Mouse (Mus musculus) kidney, embryonic 16.5 days (tissue): ENCODE data around the gene Cdh26. TPM values are rescaled to one million over a fixed set of nuclear protein-coding genes. Genes with fewer than 3 reads are reported as not detected.

ENCODE experiments used
- ATAC-seq: fragments of 200-750 bp; cut with Nextera tagmentation; 2 replicates; pipeline ENCODE4 v1.8.0; 2017; ENCODE audit warnings: moderate TSS enrichment; ENCODE audit not compliant: low FRiP score, low TSS enrichment
- H3K27ac ChIP-seq: fragments of 300-500 bp; sonication (generic); 2 replicates; pipeline ENCODE4 v1.5.1; 2014; ENCODE audit warnings: low read length
- H3K27me3 ChIP-seq: fragments of 300-500 bp; sonication (generic); 2 replicates; pipeline ENCODE4 v1.6.1; 2014; ENCODE audit warnings: low read length, control low read depth, mixed read lengths; ENCODE audit not compliant: insufficient read depth
- H3K36me3 ChIP-seq: fragments of 300-500 bp; sonication (generic); 2 replicates; pipeline ENCODE4 v1.6.1; 2014; ENCODE audit warnings: low read length, control low read depth, mixed read lengths; ENCODE audit not compliant: insufficient read depth
- H3K4me1 ChIP-seq: fragments of 300-500 bp; sonication (generic); 2 replicates; pipeline ENCODE4 v1.6.1; 2014; ENCODE audit warnings: low read length, control low read depth, mixed read lengths; ENCODE audit not compliant: insufficient read depth
- H3K4me2 ChIP-seq: fragments of 300-500 bp; sonication (generic); replicated peaks from 2 replicates; pipeline ENCODE4 v1.6.1; 2014; ENCODE audit warnings: low read depth, low read length
- H3K4me3 ChIP-seq: fragments of 300-500 bp; sonication (generic); 2 replicates; pipeline ENCODE4 v1.5.1; 2014; ENCODE audit warnings: mild to moderate bottlenecking, low read length
- H3K9ac ChIP-seq: fragments of 300-500 bp; sonication (generic); replicated peaks from 2 replicates; pipeline ENCODE4 v1.6.1; 2014; ENCODE audit warnings: low read length
- H3K9me3 ChIP-seq: fragments of 300-500 bp; sonication (generic); 2 replicates; pipeline ENCODE4 v1.6.1; 2016; ENCODE audit warnings: low read length, control low read depth
- WGBS: fragments of 180-500 bp; shearing (Covaris S2); extraction: QIAGEN DNeasy Blood & Tissue Kit; methylation state at CpG from one replicate; pipeline ENCODE4 v1.1.7; 2014; 5-methylcytosine and 5-hydroxymethylcytosine counted together
- polyA plus RNA-seq: library from polyadenylated mRNA; unstranded; fragments of >200 nt; fragmentation: Nextera tagmentation; extraction: Ambion mirVana; gene quantifications from 2 replicates; pipeline ENCODE4 v1.2.1, GENCODE M21; 2015

Gene Cdh26
- polyA plus RNA-seq, 1 experiment from 2014 or later, result 0.52 TPM

GRCm38 (mm10) chr2:178460353-178460752, 30.0 kb downstream of the Cdh26 start:
- no peaks in the 10 kb centered on the region for H3K27me3 ChIP-seq
- no peak overlapping the region for H3K4me2 ChIP-seq
- WGBS, result 56% methylated on average over 5 of the region's 5 CpGs
- ATAC-seq, result peak; percentile 62; the same call in 1 of the 2 replicates
- H3K4me3 ChIP-seq, result no peak overlapping the region
- H3K36me3 ChIP-seq, result no peaks in the 10 kb centered on the region
- H3K9ac ChIP-seq, result no peak overlapping the region
- H3K4me1 ChIP-seq, result peaks cover 10% of the 10 kb centered on the region
- no peak overlapping the region for H3K27ac ChIP-seq
- H3K9me3 ChIP-seq, result no peaks in the 10 kb centered on the region

DNA sequence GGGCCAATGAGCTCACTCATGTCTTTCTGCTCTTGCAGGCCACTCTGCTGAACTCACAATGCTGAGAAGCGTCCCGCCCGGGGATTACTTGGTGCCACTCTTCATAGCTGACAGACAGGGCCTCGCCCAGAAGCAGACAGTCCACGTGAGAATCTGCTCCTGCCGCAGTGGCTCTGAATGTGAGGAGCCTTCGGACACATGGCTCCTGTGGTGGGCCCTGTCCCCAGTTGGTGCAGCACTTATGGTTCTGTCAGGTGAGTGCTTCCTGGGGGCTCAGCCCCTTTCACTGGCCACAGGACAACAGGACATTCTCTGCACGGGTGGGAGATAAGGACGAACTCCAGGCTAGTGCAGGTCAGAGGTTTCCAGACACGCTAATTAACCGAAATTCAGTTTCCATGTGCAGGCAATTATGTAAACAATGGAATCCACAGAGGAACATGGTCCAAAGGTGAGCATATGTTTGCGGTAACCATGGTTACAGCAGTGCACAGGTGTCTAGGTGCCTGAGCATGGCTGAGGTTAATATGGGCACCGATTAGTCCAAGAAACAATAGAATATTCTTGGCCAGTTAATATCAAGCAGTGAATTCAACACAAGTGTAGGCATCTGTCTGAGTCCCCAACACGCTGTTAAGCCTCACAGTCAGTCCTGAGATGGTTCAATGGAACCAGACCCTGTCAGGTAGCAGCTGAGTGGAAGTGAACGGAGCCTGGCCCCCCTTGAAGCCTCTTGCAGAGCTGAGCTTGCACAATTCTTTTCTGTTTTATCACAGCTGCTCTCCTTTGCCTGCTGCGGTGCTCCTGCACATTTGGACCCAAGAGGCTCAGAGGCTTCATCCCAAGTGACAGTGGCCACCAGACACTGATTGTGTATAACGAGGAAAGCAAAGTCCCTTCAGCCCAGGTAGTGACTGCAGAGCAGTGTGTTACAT, 41.5 kb downstream of the Cdh26 start:
- Histone ChIP-seq H3K9ac (no peak overlapping the region), H3K4me3 (no peak overlapping the region), H3K36me3 (no peaks in the 10 kb centered on the region), H3K27me3 (no peaks in the 10 kb centered on the region), H3K27ac (no peak overlapping the region), H3K4me2 (no peak overlapping the region), H3K4me1 (no peaks in the 10 kb centered on the region), H3K9me3 (no peaks in the 10 kb centered on the region)
- no peak for ATAC-seq
- WGBS, result 79% methylated on average over 17 of the region's 17 CpGs

DNA sequence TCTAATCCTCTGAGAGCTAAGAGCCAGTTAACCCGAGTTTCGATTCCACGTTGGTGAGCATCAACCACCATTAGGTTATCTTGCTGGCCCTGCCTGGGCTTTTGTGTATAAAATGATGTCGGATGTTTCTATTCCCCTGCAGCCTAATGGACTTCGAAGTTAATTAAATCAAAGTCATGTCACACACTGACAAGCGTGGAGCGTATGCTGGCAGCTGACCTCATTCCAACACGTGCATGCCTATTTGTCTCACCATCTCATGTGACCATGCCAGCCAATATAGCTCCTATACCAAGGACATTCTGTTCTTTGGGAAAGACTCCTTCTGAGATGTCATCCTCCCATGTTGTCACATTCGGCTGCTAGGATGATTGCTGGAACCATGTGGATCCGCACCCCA, 43.6 kb downstream of the Cdh26 start:
- no peak for ATAC-seq
- Histone ChIP-seq H3K4me2 (no peak overlapping the region), H3K9me3 (no peaks in the 10 kb centered on the region), H3K27ac (no peak overlapping the region), H3K4me3 (no peak overlapping the region), H3K4me1 (no peaks in the 10 kb centered on the region), H3K27me3 (no peaks in the 10 kb centered on the region), H3K9ac (no peak overlapping the region), H3K36me3 (no peaks in the 10 kb centered on the region)
- WGBS, result 81% methylated on average over 10 of the region's 10 CpGs

DNA sequence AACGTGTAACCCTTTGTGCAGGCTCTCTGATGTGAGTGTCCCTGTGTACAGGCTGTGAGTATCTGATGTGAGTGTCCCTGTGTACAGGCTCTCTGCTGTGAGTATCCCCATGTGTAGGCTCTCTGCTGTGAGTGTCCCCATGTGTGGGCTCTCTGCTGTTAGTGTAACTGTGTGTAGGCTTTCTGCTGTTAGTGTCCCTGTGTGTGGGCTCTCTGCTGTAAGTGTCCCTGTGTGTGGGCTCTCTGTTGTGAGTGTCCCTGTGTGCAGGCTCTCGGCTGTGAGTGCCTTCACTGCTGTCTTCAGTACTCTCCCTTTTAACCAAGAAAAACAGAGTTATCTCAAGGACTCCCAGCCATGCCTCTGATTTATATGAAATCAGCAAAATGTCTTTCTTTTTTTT, 46.9 kb downstream of the Cdh26 start:
- Histone ChIP-seq H3K9me3 (no peaks in the 10 kb centered on the region), H3K4me2 (no peak overlapping the region), H3K36me3 (no peaks in the 10 kb centered on the region), H3K27me3 (no peaks in the 10 kb centered on the region), H3K4me1 (no peaks in the 10 kb centered on the region), H3K4me3 (no peak overlapping the region), H3K9ac (no peak overlapping the region), H3K27ac (no peak overlapping the region)
- no peak for ATAC-seq
- WGBS, result 46% methylated on average over 2 of the region's 2 CpGs

DNA sequence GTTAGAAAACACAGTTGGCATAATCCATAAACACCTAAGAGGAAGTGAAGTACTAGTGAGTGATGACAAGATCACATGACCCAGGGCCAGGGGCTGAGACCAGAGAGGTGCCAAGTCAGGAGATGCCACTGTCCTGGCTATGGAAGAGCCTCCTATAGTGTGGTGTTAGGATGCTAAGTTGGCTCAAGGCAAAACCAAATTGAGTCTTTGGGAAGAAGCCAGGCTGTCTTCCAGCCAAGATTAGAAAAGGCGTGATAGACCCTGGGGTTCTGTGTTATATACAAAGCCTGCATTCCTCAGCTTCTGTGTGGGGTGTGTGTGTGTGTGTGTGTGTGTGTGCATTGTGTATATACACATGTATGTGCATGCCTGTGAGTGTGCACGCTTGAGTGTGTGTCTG, 48.7 kb downstream of the Cdh26 start:
- H3K36me3 ChIP-seq, result no peaks in the 10 kb centered on the region
- no peak overlapping the region for H3K4me3 ChIP-seq
- no peak overlapping the region for H3K4me2 ChIP-seq
- H3K4me1 ChIP-seq, result no peaks in the 10 kb centered on the region
- WGBS, result 84% methylated on average over 2 of the region's 2 CpGs
- no peak for ATAC-seq
- no peaks in the 10 kb centered on the region for H3K27me3 ChIP-seq
- no peak overlapping the region for H3K27ac ChIP-seq
- no peak overlapping the region for H3K9ac ChIP-seq
- no peaks in the 10 kb centered on the region for H3K9me3 ChIP-seq

DNA sequence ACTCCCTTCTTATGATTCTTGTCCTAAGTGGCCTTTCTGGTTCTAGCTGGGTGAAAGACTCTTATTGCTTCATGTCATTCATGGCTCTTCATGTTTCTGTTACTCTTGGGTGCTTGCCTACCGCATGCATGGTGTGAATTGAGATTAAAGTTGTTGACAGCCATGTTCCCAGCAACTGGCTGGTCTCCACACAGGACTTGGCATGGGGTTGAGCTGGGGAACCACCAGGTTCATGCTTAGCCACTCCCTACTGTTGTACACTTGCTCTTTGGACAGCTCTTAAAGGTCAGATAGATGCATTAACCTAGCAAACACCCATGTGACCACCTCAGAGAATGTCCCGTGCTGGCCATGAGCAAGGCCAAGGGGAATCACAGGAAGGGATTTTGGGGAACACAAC, 50.6 kb downstream of the Cdh26 start:
- no peaks in the 10 kb centered on the region for H3K27me3 ChIP-seq
- no peak overlapping the region for H3K4me3 ChIP-seq
- no peaks in the 10 kb centered on the region for H3K4me1 ChIP-seq
- H3K27ac ChIP-seq, result no peak overlapping the region
- H3K9me3 ChIP-seq, result no peaks in the 10 kb centered on the region
- no peak for ATAC-seq
- H3K4me2 ChIP-seq, result no peak overlapping the region
- no peaks in the 10 kb centered on the region for H3K36me3 ChIP-seq
- 73% methylated on average over 2 of the region's 2 CpGs for WGBS
- no peak overlapping the region for H3K9ac ChIP-seq

GRCm38 (mm10) chr2:178483462-178483861, 53.1 kb downstream of the Cdh26 start:
- Histone ChIP-seq H3K9ac (no peak overlapping the region), H3K4me1 (no peaks in the 10 kb centered on the region), H3K4me2 (no peak overlapping the region), H3K27ac (no peak overlapping the region), H3K36me3 (no peaks in the 10 kb centered on the region), H3K4me3 (no peak overlapping the region), H3K9me3 (peaks cover 7% of the 10 kb centered on the region; the same call in 1 of the 2 replicates), H3K27me3 (no peaks in the 10 kb centered on the region)
- ATAC-seq, result no peak
- 46% methylated on average over 10 of the region's 10 CpGs for WGBS

GRCm38 (mm10) chr2:178488276-178488675, 57.9 kb downstream of the Cdh26 start:
- Histone ChIP-seq H3K27me3 (no peaks in the 10 kb centered on the region), H3K36me3 (no peaks in the 10 kb centered on the region), H3K9me3 (peaks cover 7% of the 10 kb centered on the region; the same call in 1 of the 2 replicates), H3K4me2 (no peak overlapping the region), H3K4me3 (no peak overlapping the region), H3K4me1 (no peaks in the 10 kb centered on the region), H3K27ac (no peak overlapping the region), H3K9ac (no peak overlapping the region)
- ATAC-seq, result no peak
- WGBS, result 76% methylated on average over 4 of the region's 4 CpGs

- H3K4me2 ChIP-seq, result no peak overlapping the region
- H3K36me3 ChIP-seq, result no peaks in the 10 kb centered on the region
- no peak overlapping the region for H3K4me3 ChIP-seq
- no peak overlapping the region for H3K9ac ChIP-seq
- H3K27ac ChIP-seq, result no peak overlapping the region
- H3K4me1 ChIP-seq, result no peaks in the 10 kb centered on the region
- no peak for ATAC-seq
- no peaks in the 10 kb centered on the region for H3K27me3 ChIP-seq
- H3K9me3 ChIP-seq, result peaks cover 7% of the 10 kb centered on the region; the same call in 1 of the 2 replicates
- WGBS, result 68% methylated on average over 9 of the region's 9 CpGs
These were observed 60.1 kb downstream of the Cdh26 start for GRCm38 (mm10) chr2:178490245-178490920.

GRCm38 (mm10) chr2:178494066-178494465, 63.7 kb downstream of the Cdh26 start:
- Histone ChIP-seq H3K4me1 (0 out of 2 replicates have a peak, but pooled peaks cover 7% of the 10 kb centered on the region), H3K4me3 (no peak overlapping the region), H3K36me3 (no peaks in the 10 kb centered on the region), H3K27ac (no peak overlapping the region), H3K27me3 (no peaks in the 10 kb centered on the region), H3K9ac (no peak overlapping the region), H3K4me2 (no peak overlapping the region), H3K9me3 (no peaks in the 10 kb centered on the region)
- ATAC-seq, result no peak
- 42% methylated on average over 11 of the region's 11 CpGs for WGBS
